Mouse (Mus musculus): ENCODE data around the gene Olfr487. TPM values are rescaled to one million over a fixed set of nuclear protein-coding genes. Genes with fewer than 3 reads are reported as not detected.

The Olfr487 gene
- not detected for polyA plus RNA-seq (2014; fragmentation: Illumina TruSeq; extraction: RNeasy Lipid Tissue Mini Kit (QIAGEN cat#74804); ENCODE audit: low replicate concordance)

DNA sequence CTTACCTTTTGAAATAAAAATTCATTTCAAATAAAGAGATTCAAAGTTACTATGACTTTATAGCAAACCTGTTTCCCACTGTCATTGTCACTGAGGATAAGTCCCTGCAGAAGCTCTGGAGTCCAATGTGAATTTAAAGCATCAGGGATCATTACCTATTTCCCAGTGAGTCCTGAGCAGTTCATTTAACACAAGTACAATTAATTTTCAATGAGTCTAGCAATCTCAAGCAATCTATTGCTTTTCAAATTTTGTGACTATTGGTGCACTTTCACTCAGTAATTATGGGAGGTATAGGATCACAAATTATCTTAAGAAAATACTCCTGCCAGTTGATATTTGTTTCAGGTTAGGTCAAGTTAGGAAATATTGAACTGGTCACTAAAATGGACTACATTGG, at the start of gene Olfr487:
Gene Olfr487 (minus strand): TSS at position 101 of the 400 bp plus-strand sequence.

DNA sequence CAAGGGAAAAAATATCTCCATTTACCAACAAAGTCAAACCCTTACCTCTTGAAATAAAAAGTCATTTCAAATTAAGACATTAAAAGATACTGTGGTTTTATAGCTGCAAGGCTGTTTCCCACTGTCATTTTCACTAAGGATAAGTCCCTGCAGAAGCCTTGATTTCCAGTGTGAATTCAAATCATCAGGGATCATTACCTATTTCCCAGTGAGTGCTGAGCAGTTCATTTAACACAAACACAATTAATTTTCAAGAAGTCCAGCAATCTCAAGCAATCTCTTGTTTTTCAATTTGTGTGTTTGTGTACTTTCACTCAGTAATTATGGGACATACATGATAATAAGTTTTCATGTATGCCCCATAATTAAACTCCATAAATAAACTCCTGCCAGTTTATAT, 43.8 kb upstream of the Olfr487 start, which contains the start of gene Olfr488:
Gene Olfr488 (minus strand): TSS at position 101 of the 400 bp plus-strand sequence.

GRCm38 (mm10) chr7:108172642-108173041, 41.8 kb downstream of the Olfr487 start, which contains the start of gene Olfr486:
Olfr486 (minus strand) TSS chr7:108172742.

GRCm38 (mm10) chr7:108159771-108160170, 54.7 kb downstream of the Olfr487 start, which contains the start of gene Olfr485:
Olfr485 (minus strand) TSS chr7:108159871.

Other genes with a start within 250 kb of the Olfr487 start
- not detected for gene Olfr476, start 249.8 kb downstream of the Olfr487 start, polyA plus RNA-seq (2014; fragmentation: Illumina TruSeq; extraction: RNeasy Lipid Tissue Mini Kit (QIAGEN cat#74804); ENCODE audit: low replicate concordance)
- not detected for gene Olfr477, start 227.9 kb downstream of the Olfr487 start, polyA plus RNA-seq (2014; fragmentation: Illumina TruSeq; extraction: RNeasy Lipid Tissue Mini Kit (QIAGEN cat#74804); ENCODE audit: low replicate concordance)
- gene Olfr478, start 180.6 kb downstream of the Olfr487 start, polyA plus RNA-seq (2014; fragmentation: Illumina TruSeq; extraction: RNeasy Lipid Tissue Mini Kit (QIAGEN cat#74804); ENCODE audit: low replicate concordance), result not detected
- not detected for gene Olfr479, start 163.9 kb downstream of the Olfr487 start, polyA plus RNA-seq (2014; fragmentation: Illumina TruSeq; extraction: RNeasy Lipid Tissue Mini Kit (QIAGEN cat#74804); ENCODE audit: low replicate concordance)
- gene Olfr480, start 147.3 kb downstream of the Olfr487 start, polyA plus RNA-seq (2014; fragmentation: Illumina TruSeq; extraction: RNeasy Lipid Tissue Mini Kit (QIAGEN cat#74804); ENCODE audit: low replicate concordance), result not detected
- not detected for gene Olfr481, start 134.8 kb downstream of the Olfr487 start, polyA plus RNA-seq (2014; fragmentation: Illumina TruSeq; extraction: RNeasy Lipid Tissue Mini Kit (QIAGEN cat#74804); ENCODE audit: low replicate concordance)
- not detected for gene Olfr482, start 117.0 kb downstream of the Olfr487 start, polyA plus RNA-seq (2014; fragmentation: Illumina TruSeq; extraction: RNeasy Lipid Tissue Mini Kit (QIAGEN cat#74804); ENCODE audit: low replicate concordance)
- gene Olfr483, start 113.8 kb downstream of the Olfr487 start, polyA plus RNA-seq (2014; fragmentation: Illumina TruSeq; extraction: RNeasy Lipid Tissue Mini Kit (QIAGEN cat#74804); ENCODE audit: low replicate concordance), result not detected
- not detected for gene Olfr484, start 87.2 kb downstream of the Olfr487 start, polyA plus RNA-seq (2014; fragmentation: Illumina TruSeq; extraction: RNeasy Lipid Tissue Mini Kit (QIAGEN cat#74804); ENCODE audit: low replicate concordance)
- not detected for gene Olfr485, start 54.8 kb downstream of the Olfr487 start, polyA plus RNA-seq (2014; fragmentation: Illumina TruSeq; extraction: RNeasy Lipid Tissue Mini Kit (QIAGEN cat#74804); ENCODE audit: low replicate concordance)
- not detected for gene Olfr486, start 41.9 kb downstream of the Olfr487 start, polyA plus RNA-seq (2014; fragmentation: Illumina TruSeq; extraction: RNeasy Lipid Tissue Mini Kit (QIAGEN cat#74804); ENCODE audit: low replicate concordance)
- not detected for gene Olfr488, start 43.7 kb upstream of the Olfr487 start, polyA plus RNA-seq (2014; fragmentation: Illumina TruSeq; extraction: RNeasy Lipid Tissue Mini Kit (QIAGEN cat#74804); ENCODE audit: low replicate concordance)
- gene Olfr490, start 74.3 kb upstream of the Olfr487 start, polyA plus RNA-seq (2014; fragmentation: Illumina TruSeq; extraction: RNeasy Lipid Tissue Mini Kit (QIAGEN cat#74804); ENCODE audit: low replicate concordance), result not detected
- not detected for gene Olfr491, start 98.8 kb upstream of the Olfr487 start, polyA plus RNA-seq (2014; fragmentation: Illumina TruSeq; extraction: RNeasy Lipid Tissue Mini Kit (QIAGEN cat#74804); ENCODE audit: low replicate concordance)
- not detected for gene Olfr492, start 109.0 kb upstream of the Olfr487 start, polyA plus RNA-seq (2014; fragmentation: Illumina TruSeq; extraction: RNeasy Lipid Tissue Mini Kit (QIAGEN cat#74804); ENCODE audit: low replicate concordance)
- gene Olfr493, start 132.3 kb upstream of the Olfr487 start, polyA plus RNA-seq (2014; fragmentation: Illumina TruSeq; extraction: RNeasy Lipid Tissue Mini Kit (QIAGEN cat#74804); ENCODE audit: low replicate concordance), result not detected
- not detected for gene Olfr494, start 150.7 kb upstream of the Olfr487 start, polyA plus RNA-seq (2014; fragmentation: Illumina TruSeq; extraction: RNeasy Lipid Tissue Mini Kit (QIAGEN cat#74804); ENCODE audit: low replicate concordance)
- not detected for gene Olfr495, start 178.5 kb upstream of the Olfr487 start, polyA plus RNA-seq (2014; fragmentation: Illumina TruSeq; extraction: RNeasy Lipid Tissue Mini Kit (QIAGEN cat#74804); ENCODE audit: low replicate concordance)
- not detected for gene Olfr497, start 205.8 kb upstream of the Olfr487 start, polyA plus RNA-seq (2014; fragmentation: Illumina TruSeq; extraction: RNeasy Lipid Tissue Mini Kit (QIAGEN cat#74804); ENCODE audit: low replicate concordance)

Measured in small intestine, adult 10 weeks (tissue).